Mouse (Mus musculus) cerebellum, adult 2 months (tissue): ENCODE measurements at regions not wholly inside any gene's neighbourhood (a gene's known extent, or its start where the extent isn't known, plus 50 kb on each side); places are given as distances from the start of the nearest gene placed in this dataset.

Experiments used
- CTCF ChIP-seq: fragments of 200-500 bp; IDR thresholded peaks from 2 replicates; pipeline ENCODE4 v1.5.1; 2011; ENCODE audit warnings: low read depth, mild to moderate bottlenecking, control low read depth, low read length, moderate library complexity, borderline replicate concordance; ENCODE audit not compliant: insufficient read depth
- POLR2A ChIP-seq: fragments of 200-500 bp; IDR thresholded peaks from 2 replicates; pipeline ENCODE4 v1.6.1; 2011; ENCODE audit warnings: low read length, control low read depth, borderline replicate concordance; ENCODE audit not compliant: insufficient read depth

DNA sequence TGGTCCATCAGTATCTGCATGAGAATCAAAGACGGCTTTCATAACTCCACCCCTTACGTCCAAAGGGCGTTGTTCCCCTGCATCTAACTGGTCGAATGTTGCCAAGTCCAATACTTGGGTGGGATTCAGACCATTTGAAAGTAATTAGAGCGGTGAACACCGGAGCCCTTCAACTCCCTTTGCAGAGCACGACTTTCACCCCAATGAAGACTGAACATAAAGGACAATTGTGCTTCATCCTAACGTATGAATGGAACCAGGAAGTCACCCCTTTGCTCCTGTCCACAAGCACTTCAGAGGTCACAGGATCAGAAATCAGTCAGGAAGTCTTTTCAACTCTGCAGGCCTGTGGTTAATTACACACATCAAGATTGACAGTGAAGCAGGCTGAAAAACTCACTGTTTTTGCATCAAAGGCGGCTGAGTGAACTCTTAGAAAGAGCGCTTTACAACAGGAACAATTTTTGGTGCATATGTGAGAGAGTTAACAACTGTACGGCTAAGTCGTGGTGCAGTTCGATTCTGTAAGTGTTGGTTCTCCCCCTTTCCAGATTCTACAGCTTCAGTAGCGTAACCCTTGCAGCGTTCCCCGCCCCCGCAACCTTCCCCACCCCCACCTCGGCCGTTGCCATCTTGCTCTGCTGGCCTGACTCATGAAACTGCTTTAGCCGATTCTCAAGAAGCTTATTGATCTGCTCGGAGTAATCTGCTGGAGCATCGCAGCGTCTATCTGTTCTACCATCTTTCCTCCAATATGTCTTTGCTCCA, 203.1 kb downstream of the Wdr20rt start:
- TF ChIP-seq CTCF (no peak), POLR2A (no peak)
